Comparison of ENCODE assay signal across 8 mouse cellular contexts in genomic region chr4:141286860-141287517, GRCm38 (mm10). TPM values are rescaled to one million over a fixed set of nuclear protein-coding genes. Genes with fewer than 3 reads are reported as not detected.
A peak's percentile ranks its signal among the peaks of the same experiment; 100 is the strongest.
DNase-seq lines count a peak whose midpoint lies in the region; ATAC-seq lines count a peak whose summit lies in the region.

No protein-coding gene starts in this region.

- H3K27ac ChIP-seq in limb, embryonic 15.5 days: peak overlapping the region; percentile 9; the same call in 1 of the 2 replicates
- H3K27ac ChIP-seq in stomach, embryonic 14.5 days (ENCODE audit: low read length): 0 out of 2 replicates have a peak overlapping the region, but pooled peaks have one; percentile 34

- ATAC-seq in limb, embryonic 15.5 days (ENCODE audit: insufficient number of reproducible peaks, low FRiP score, low TSS enrichment, low read depth): peak; percentile 70
- peak; percentile 72 for ATAC-seq in stomach, embryonic 14.5 days (ENCODE audit: insufficient number of reproducible peaks, insufficient read depth, low FRiP score, low read depth)
- ATAC-seq in inflammation-experienced regulatory T-cells, adult 6 months: no peak

- peak overlapping the region; percentile 24 for H3K4me2 ChIP-seq in limb, embryonic 15.5 days
- H3K4me2 ChIP-seq in stomach, embryonic 14.5 days (replicated peaks; ENCODE audit: low read depth, low read length): 0 out of 2 replicates have a peak overlapping the region, but pooled peaks have one; percentile 4

- no peaks in the 10 kb centered on the region for H3K36me3 ChIP-seq in limb, embryonic 15.5 days
- no peaks in the 10 kb centered on the region for H3K36me3 ChIP-seq in stomach, embryonic 14.5 days (ENCODE audit: control insufficient read depth, insufficient read depth, low read length)

- WGBS in limb, embryonic 15.5 days: 9% methylated on average over 20 of the region's 20 CpGs
- WGBS in stomach, embryonic 14.5 days: 14% methylated on average over 20 of the region's 20 CpGs

- H3K9me3 ChIP-seq in limb, embryonic 15.5 days: no peaks in the 10 kb centered on the region
- H3K9me3 ChIP-seq in stomach, embryonic 14.5 days (ENCODE audit: control insufficient read depth, low read depth, low read length): no peaks in the 10 kb centered on the region

- peak; percentile 51 for DNase-seq in ovary, adult 18-20 months (ENCODE audit: low spot score)
- no peak for DNase-seq in ovary, postnatal 36 days (ENCODE audit: low spot score)
- DNase-seq in fibroblast of lung, adult 2 months (ENCODE audit: low read depth): peak; percentile 68
- DNase-seq in B cell, adult 2 months: no peak
- no peak for DNase-seq in retina, postnatal 1 day

- no peak overlapping the region for H3K9ac ChIP-seq in limb, embryonic 15.5 days
- H3K9ac ChIP-seq in stomach, embryonic 14.5 days (replicated peaks; ENCODE audit: low read depth, low read length): no peak overlapping the region

- H3K4me1 ChIP-seq in limb, embryonic 15.5 days: peaks cover 48% of the 10 kb centered on the region
- peaks cover 25% of the 10 kb centered on the region; the same call in 1 of the 2 replicates for H3K4me1 ChIP-seq in stomach, embryonic 14.5 days (ENCODE audit: control insufficient read depth, insufficient read depth, low read length)

- peaks cover 22% of the 10 kb centered on the region for H3K27me3 ChIP-seq in limb, embryonic 15.5 days
- H3K27me3 ChIP-seq in stomach, embryonic 14.5 days (ENCODE audit: control insufficient read depth, insufficient read depth, low read length): no peaks in the 10 kb centered on the region

- H3K4me3 ChIP-seq in limb, embryonic 15.5 days: no peak overlapping the region; the same call in 1 of the 2 replicates
- no peak overlapping the region for H3K4me3 ChIP-seq in stomach, embryonic 14.5 days (ENCODE audit: low read depth, low read length)

RNA-seq across cellular contexts. Expression of gene Epha2, which starts 14.1 kb away (rescaled TPM):
- polyA plus RNA-seq in limb, embryonic 15.5 days (2015; fragmentation: Nextera tagmentation; extraction: Ambion mirVana): 6.2 and 6.5 TPM in 2 replicates
- 2.8 and 3.4 TPM in 2 replicates for polyA plus RNA-seq in stomach, embryonic 14.5 days (2014; fragmentation: Nextera tagmentation; extraction: Ambion mirVana)
- polyA plus RNA-seq in inflammation-experienced regulatory T-cells, adult 6 months (2017; shearing (Covaris generic)): not detected

RNA-seq across cellular contexts. Expression of gene Arhgef19, which starts 47.7 kb away (rescaled TPM):
- 16.3 and 19.7 TPM in 2 replicates for polyA plus RNA-seq in limb, embryonic 15.5 days (2015; fragmentation: Nextera tagmentation; extraction: Ambion mirVana)
- polyA plus RNA-seq in stomach, embryonic 14.5 days (2014; fragmentation: Nextera tagmentation; extraction: Ambion mirVana): 23.0 and 26.4 TPM in 2 replicates
- not detected for polyA plus RNA-seq in inflammation-experienced regulatory T-cells, adult 6 months (2017; shearing (Covaris generic))

Comparison
In these comparisons a context has a peak if more than half of its experiments do, and no peak if none do; other contexts are left out.
1. DNase-seq: peak in ovary, adult 18-20 months (single experiment) and fibroblast of lung, adult 2 months (single experiment); none in ovary, postnatal 36 days (single experiment), B cell, adult 2 months (0 of 2) and retina, postnatal 1 day (single experiment).
2. RNA of gene Arhgef19, which starts 47.7 kb away (polyA plus RNA-seq): 23.0 to 26.4 TPM in stomach, embryonic 14.5 days and 16.3 to 19.7 TPM in limb, embryonic 15.5 days; not detected in inflammation-experienced regulatory T-cells, adult 6 months; every median in the first group is over 10 times any median in the second.